Mouse (Mus musculus): Measurements from ENCODE around the gene Rab21. TPM values are rescaled to one million over a fixed set of nuclear protein-coding genes. Genes with fewer than 3 reads are reported as not detected.
A peak's percentile ranks its signal among the peaks of the same experiment; 100 is the strongest.
"Not testable (repeated sequence)": the region's sequence is repeated elsewhere in the genome, so short reads cannot be mapped to it uniquely, and the experiment has no call there.

Rab21 gene
- total RNA-seq, 2 experiments from 2014 or later, result 42.5 to 60.9 TPM

DNA sequence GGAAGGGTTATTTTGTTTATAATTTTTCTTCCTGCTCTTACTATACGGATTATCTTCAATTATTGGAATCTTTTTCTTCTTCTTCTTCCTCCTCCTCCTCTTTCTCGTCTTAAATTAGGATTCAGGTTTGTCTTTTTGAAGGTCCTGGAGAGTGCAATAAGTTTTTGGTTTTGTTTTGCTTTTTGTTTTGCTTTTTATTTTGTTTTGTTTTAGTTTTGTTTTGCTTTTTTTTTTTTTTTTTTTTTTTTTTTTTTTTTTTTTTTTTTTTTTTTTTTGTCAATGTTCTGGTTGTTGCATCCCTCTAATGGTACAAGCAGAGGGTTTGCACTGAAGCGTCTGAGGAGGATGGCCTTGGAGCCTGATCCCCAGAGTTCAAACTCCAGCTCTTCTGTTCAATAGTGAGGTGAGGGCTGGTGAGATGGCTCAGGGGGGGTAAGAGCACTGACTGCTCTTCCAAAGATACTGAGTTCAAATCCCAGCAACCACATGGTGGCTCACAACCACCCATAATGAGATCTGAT lies 13.7 kb upstream of the Rab21 start:
- ATAC-seq (replicated peaks; ENCODE audit: poor library complexity, severe bottlenecking), result no peak

DNA sequence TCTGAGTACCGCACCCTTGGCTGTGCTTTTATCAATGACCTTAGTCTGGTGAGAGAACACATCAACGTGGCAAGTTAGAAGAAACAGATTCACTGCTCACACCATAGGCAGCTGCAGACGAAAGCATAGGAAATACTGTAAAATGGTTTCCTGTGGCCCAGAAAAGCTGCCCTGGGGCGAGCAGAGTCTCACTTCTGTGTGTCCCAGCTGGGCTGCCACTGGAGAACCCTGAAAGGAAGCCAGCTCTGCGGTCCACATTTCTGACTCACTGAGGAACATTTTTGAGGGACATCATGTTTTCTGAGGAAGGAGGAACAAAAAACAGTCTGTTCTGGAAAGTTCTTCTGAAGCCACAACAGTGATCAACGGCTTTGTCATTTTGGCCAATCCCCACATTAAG lies 13.1 kb upstream of the Rab21 start:
- ATAC-seq (replicated peaks; ENCODE audit: poor library complexity, severe bottlenecking), result peak; percentile 97

- ATAC-seq (replicated peaks; ENCODE audit: poor library complexity, severe bottlenecking), result peak; percentile 65
Measured at GRCm38 (mm10) chr10:115323295-115323694, 7.9 kb upstream of the Rab21 start.

DNA sequence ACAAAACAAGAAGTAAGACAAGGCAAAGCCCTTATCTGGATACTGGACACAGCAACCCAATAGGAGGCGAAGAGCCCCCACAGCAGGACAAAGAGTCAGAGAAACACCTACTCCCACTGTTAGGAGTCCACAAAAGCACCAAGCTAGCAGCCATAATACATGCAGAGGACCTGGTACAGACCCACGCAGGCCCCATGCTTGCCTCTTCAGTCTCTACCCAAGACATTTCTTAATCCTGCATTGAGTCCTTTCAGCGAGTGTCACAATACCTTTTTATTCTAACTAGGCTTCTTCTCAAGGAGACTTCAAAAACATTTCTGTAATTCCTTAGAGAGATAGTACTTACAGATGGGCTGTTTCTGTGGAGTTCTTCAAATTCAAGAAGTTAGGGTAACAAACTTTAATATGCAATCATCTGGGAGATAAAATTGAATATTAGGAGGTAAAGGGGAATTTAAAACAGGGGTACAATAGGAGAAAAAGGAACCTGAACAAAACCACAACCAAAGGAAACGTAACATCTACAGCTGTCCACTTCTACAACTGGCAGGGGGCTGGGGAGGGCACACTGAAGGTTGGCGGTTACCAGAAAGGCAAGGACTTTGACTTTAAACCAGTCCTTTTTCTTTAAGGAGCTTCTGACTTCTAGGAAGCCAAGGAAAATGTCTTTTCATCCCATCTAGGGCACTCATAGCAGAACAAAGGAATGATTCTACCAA lies 6.1 kb upstream of the Rab21 start:
- ATAC-seq (replicated peaks; ENCODE audit: poor library complexity, severe bottlenecking), result peak; percentile 80

DNA sequence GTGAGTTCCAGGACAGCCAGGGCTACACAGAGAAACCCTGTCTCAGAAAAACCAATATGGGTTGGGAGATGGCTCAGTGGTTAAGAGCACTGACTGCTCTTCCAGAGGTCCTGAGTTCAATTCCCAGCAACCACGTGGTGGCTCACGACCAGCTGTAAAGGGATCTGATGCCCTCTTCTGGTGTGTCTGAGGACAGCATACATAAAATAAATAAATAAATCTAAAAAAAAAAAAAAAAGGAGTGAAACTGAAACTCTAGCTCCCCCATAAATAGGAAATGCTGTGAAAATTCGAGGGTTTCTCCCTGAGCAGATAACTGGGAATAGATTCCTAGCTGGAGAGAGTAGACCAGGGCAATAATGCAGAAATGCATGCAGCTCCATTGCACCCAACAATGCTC lies 3.0 kb upstream of the Rab21 start:
- not testable (repeated sequence) for ATAC-seq (replicated peaks; ENCODE audit: poor library complexity, severe bottlenecking)

GRCm38 (mm10) chr10:115316313-115316712 lies 919 bp upstream of the Rab21 start:
- ATAC-seq (replicated peaks; ENCODE audit: poor library complexity, severe bottlenecking), result no peak

DNA sequence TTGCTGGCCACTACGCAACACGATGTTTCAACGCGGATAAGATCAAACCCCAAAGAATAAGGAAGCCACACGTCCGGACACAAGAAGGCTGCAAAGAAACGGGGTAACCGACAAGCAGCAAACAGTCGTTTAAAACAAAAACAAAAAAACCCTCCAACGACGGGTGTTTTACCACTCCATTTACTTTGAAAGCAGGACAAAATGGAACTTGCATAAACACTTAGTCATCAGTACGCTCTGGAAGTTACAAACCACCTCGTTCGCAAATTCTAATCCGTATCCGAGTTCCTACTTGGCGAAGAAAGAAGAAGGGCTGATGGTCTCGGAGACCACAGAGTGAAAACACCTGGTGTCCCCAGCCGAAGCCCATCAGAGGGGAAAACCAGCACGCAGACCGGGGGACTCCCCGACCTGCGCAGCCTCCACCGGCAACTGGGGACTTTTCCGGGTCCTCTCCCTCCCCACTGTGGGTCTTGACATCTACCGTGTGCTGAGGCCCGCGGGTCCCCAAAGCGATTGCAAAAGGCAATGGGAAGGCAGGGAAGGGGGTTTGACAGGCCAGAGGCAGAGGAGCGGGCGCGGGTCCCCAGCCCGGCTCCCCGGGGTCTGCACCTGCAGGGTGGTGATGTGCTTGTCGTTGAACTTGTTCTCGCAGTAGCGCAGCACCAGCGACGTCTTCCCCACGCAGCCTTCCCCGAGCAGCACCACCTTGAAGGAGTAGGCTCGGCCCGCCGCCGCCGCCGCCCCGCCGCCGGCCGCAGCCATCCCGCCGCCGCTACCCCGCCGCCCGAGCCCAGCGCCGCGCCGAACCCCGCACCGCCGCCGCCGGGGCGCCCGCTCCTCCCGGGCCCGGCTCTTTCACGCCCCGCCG lies 577 bp downstream of the Rab21 start:
- 0 out of 2 replicates have a peak, but pooled peaks have one; percentile 3 for ATAC-seq (replicated peaks; ENCODE audit: poor library complexity, severe bottlenecking)

- ATAC-seq (replicated peaks; ENCODE audit: poor library complexity, severe bottlenecking), result no peak
Measured at GRCm38 (mm10) chr10:115314287-115314581, 1.2 kb downstream of the Rab21 start.

DNA sequence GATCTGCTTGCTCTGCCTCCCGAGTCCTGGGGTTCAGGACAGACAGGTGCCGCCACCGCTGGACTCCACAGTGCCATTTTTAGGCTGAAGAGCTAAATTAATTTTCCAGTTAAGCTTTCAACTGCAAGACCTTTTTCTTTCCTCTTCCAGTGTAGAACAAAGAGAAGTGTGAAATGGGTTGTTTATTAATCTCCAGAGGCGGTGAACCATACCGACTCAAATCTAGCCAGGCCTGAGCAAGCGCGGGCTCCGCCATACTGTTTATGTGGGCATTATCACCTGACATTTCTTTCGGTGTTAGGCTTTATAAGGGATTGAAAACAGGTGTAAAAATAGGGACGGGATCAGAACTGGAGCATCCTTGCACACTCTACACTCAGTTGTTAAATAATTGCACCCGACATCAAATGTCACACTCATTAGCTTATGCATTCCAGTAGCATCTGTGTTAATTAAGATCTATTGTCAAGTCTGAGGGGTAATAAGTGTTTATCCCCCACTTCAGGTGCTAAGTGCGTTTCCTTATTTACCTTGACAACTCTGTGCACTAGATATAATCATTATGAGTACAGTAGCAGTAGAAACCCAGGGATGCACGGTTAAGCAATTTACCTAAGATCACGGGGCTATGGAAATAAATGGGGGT lies 1.6 kb downstream of the Rab21 start:
- no peak for ATAC-seq (replicated peaks; ENCODE audit: poor library complexity, severe bottlenecking)

GRCm38 (mm10) chr10:115312732-115313131 lies 2.7 kb downstream of the Rab21 start:
- ATAC-seq (replicated peaks; ENCODE audit: poor library complexity, severe bottlenecking), result no peak

DNA sequence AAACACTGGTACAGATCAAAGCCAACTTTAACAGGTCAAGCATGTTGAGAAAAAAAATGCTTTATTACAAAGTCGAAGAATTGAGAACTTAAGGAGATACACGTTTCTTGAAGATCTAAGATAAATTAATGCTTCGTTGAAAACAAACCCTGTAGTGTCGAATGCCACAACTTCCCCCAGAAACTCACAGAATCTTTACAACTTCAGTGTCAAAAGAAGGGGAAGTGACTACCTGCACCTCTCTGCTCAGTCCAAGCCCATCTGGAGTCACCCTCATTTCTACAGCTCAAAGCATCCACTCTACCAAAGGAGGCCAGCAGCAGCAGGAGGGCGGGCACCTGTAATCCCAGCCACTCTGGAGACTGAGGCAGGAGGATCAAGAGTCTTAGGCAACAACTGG lies 3.2 kb downstream of the Rab21 start:
- peak; percentile 35 for ATAC-seq (replicated peaks; ENCODE audit: poor library complexity, severe bottlenecking)

DNA sequence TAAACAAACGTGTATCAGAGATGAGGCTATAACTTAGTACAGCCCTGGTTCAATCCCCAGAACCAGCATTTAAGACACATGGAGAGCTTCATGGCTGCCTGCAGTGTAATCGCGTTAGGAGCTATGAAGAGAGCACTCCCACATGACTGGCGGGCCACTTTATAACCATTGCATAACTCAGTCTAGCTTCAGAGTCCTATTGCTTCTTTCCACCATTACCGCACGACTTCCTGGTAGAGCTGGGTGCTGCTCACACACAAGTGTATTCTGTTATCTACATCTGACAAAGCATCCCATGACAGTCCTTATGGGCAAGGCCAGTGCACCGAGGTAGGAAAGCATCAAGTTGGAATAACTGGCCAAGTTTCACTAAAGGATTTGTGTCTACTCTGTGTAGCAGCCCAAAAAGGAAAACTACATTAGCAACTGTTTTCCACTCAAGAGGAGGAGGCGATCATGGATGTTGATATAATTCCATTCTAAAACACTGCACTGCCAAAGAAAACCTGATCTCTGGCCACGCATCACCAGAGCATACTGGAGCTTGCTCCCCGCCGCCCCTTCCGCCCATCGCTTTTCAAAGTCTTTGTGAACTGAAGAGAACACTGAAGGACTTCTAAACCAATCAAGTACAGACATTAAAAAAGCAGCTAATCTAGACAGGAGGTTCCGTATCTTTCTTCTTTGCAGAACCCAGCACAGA lies 4.0 kb downstream of the Rab21 start:
- ATAC-seq (replicated peaks; ENCODE audit: poor library complexity, severe bottlenecking), result peak; percentile 53

DNA sequence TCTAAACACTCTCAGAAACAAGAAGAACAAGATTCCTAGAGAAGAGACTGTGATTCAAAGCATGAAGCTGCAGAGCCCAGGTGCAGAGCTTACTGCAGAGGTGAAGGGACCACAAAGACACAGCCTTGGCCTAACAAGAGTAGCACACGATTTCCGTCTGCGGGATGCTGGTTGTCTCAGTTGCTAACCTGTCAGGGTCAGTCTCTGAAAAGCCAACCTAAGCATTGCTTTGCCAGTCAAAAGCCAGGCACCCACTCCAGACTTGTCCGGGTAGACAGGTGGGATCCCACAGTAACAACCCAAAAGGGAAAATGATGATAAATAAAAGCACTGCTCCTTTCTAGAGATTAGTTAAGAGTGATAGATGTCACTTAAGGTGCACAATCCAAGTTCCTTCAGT lies 6.2 kb downstream of the Rab21 start:
- no peak for ATAC-seq (replicated peaks; ENCODE audit: poor library complexity, severe bottlenecking)

GRCm38 (mm10) chr10:115307331-115307875 lies 8.0 kb downstream of the Rab21 start:
- no peak for ATAC-seq (replicated peaks; ENCODE audit: poor library complexity, severe bottlenecking)

- no peak for ATAC-seq (replicated peaks; ENCODE audit: poor library complexity, severe bottlenecking)
Measured at GRCm38 (mm10) chr10:115298683-115299082, 16.7 kb downstream of the Rab21 start.

GRCm38 (mm10) chr10:115297582-115297981 lies 17.8 kb downstream of the Rab21 start:
- no peak for ATAC-seq (replicated peaks; ENCODE audit: poor library complexity, severe bottlenecking)

- no peak for ATAC-seq (replicated peaks; ENCODE audit: poor library complexity, severe bottlenecking)
Measured at GRCm38 (mm10) chr10:115296401-115296935, 18.9 kb downstream of the Rab21 start.

DNA sequence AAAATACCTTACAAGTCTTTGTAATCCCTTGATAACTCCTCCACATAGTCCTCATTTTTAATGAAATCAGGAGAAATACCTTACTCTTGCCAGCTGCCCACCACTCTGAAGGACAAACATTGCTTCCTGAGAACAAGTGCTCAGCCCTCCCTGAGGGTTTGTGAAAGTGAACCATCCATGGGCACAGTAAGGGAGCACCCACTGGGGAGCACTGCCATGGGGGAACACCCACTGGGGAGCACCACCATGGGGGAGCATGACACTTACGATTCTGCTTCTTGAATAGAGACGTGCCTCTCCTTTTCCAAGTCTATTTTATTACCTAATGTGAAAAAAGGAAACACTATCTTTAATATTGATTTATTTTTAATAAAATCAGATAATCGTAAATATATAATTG lies 20.2 kb downstream of the Rab21 start:
- no peak for ATAC-seq (replicated peaks; ENCODE audit: poor library complexity, severe bottlenecking)

DNA sequence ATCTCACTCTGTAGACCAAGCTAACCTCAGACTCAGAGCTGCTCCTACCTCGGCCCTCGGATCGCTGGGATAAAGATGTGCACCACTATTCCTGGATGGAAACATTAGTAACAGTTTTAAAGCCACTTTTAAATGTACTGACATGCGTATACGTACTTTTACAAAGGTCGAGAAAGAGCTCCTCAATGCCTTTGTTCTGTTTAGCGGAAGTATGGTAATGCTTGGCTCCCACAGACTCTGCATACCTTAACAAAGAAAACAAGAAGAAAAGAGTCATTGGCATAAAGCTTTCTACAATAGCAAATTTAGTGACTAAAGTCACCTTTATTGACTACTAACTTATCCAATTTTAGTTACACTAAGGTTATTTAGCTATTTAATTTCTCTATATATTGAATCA lies 20.7 kb downstream of the Rab21 start:
- ATAC-seq (replicated peaks; ENCODE audit: poor library complexity, severe bottlenecking), result no peak

DNA sequence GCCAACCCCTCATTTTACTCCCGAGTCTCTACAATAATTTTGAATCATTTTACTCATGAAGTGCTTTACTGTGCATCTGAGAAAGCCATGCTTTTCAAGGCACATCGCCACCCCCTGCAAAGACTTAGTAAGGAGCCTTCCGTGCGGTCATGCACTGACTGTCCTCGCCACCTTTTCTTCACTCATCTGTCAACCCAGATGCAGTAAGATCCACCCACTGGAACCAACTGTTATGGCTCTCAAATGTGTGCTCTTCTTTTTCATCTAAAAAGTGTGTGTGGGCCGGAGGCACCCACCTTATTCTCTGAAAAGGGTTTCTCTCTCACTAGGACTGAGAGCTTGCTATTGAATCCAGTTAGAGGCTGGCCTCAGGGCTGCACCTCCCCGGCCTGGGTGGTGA lies 21.4 kb downstream of the Rab21 start:
- ATAC-seq (replicated peaks; ENCODE audit: poor library complexity, severe bottlenecking), result no peak

Data from granulocyte monocyte progenitor cell, adult 5-6 weeks (primary cell).